Mouse (Mus musculus) kidney, adult 2 months (tissue): ENCODE results near the gene Col12a1.

Source experiments
- CTCF ChIP-seq: fragments of 200-500 bp; conservative IDR thresholded peaks from 2 replicates; pipeline ENCODE4 v1.5.1; 2011; ENCODE audit warnings: low read depth, mild to moderate bottlenecking, control low read depth, low read length, moderate library complexity, mixed read lengths; ENCODE audit not compliant: insufficient read depth, insufficient read length
- POLR2A ChIP-seq: fragments of 200-500 bp; IDR thresholded peaks from one replicate; pipeline ENCODE4 v1.6.1; 2011; ENCODE audit warnings: low read depth, low read length, control low read depth

DNA sequence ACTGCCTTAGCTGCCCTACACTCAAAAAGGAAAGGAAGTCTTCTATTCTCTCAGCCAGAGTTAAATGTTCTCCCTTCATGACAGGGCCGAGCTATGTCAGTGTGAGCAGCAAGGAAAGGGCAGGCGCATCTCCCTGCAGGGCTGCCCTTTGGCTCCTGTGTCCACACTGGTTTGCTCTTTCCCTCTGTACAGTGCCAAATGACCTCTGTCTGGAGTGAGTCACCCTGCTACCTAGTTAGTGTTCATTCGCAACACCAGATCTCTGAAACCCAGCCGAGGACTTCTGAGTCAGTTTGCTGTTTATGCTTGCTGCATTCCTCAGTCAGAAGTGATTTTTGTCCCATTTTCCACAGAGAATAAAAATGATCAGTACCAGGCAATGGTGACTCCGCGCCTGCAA, 108.3 kb downstream of the Col12a1 start:
- TF ChIP-seq CTCF: no peak
- no peak for TF ChIP-seq POLR2A
